Mouse (Mus musculus): Measurements from ENCODE around the gene Adcy5.

Gene Adcy5

DNA sequence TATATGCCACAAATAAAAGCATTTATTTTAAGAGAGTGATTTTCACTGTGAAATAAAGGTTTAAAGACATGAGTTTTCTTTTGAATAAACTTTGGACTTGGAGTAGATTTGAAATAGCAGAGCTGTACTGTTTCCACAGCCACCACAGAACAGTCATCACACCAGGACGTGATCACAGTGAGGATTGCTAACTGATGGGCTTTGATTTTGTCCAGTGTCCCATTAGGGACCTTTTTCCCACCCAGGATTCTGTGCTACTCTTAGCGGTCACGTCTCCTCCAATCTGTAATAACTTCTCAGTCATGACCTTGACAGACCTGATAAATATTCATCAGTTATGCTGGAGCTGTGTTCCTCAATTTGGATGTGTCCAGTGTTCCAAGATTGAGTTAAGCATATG, 160.8 kb downstream of the Adcy5 start:
- no peak for DNase-seq (ENCODE audit: low spot score in 2 of 2)

GRCm38 (mm10) chr16:35316856-35317264, 162.2 kb downstream of the Adcy5 start:
- no peak for DNase-seq (ENCODE audit: low spot score in 2 of 2)

DNA sequence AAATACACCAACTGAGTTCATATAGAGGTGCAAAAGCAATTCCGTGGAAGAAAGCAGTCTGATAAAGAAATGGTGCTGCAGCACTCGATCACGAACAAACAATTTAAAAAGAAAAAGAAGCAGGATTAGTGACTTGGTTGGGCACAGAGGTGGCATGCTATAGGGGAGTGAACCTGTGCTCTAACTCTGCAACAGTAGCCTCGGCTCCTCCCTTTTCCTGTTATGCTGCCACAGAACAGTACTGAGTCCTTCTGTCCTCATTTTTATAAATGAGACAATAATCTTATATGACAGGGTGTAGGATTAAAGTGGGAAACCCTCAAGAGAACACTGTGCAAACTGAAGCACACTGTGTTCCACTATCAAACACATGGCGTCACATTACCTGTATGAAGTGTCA, 162.8 kb downstream of the Adcy5 start:
- no peak for DNase-seq (ENCODE audit: low spot score in 2 of 2)

DNA sequence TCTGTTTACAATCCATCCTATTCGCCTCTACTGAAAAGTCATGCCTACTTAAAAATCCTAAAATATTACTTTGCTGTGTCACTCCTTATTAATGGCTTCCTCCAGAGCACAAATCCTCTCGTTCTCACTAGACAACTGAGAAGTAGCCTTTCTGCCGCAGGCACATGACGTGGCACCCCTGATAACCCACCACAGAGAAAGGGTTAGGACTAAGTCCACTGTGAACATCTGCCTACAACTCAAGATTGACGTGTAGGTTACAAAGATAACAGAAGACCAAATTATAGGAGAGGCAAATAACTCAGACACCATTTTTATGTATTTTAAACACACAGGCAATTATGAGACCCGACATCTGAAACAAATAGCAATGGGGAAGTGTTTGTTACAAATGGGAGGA, 163.7 kb downstream of the Adcy5 start:
- DNase-seq (ENCODE audit: low spot score in 2 of 2): no peak

- DNase-seq (ENCODE audit: low spot score in 2 of 2): no peak
Observed at GRCm38 (mm10) chr16:35319335-35319734, 164.7 kb downstream of the Adcy5 start.

DNA sequence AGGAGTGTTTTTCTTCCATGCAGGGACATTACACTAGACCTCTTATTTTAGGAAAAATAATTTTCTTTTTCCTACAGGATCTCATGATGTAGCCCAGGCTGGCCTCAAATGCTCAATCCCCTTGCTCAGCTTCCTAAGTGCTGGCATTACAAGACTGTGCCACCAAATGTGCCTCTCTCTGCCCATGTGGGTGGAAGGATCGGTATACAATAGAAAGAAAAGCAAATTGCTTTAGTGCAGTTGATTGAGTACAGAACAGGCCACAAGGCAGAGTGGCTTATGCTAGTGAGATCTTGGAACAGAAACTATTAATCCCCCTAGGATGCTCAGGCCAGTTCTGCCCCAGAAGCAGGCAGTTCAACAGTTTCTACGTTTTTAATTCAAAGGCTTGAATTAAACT, 165.1 kb downstream of the Adcy5 start:
- no peak for DNase-seq (ENCODE audit: low spot score in 2 of 2)

DNA sequence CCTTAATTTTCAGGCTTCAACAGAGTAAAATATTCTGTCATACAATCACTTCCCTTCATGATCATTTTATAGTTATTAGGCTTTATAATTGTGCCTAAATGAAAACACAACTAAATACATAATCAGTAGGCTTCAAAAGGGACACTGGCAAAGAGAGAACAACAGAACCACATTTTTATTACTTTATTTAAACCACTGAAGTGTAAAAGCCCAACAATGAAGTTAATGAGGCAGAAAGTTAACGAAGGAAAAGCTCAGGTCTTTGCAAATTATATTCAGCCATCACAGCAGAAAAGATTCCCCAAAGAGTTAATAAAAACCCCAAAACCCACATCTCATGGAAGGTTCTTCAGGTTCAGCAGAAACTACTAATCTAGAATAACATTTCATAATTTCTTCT, 175.8 kb downstream of the Adcy5 start:
- no peak for DNase-seq (ENCODE audit: low spot score in 2 of 2)
